Mouse (Mus musculus) lung, adult 2 months (tissue): ENCODE measurements around the gene Arhgap23. TPM values are rescaled to one million over a fixed set of nuclear protein-coding genes. Genes with fewer than 3 reads are reported as not detected.

ENCODE experiments used
- DNase-seq: peaks from one replicate; pipeline ENCODE4 v3.0.0; 2022
- H3K4me1 ChIP-seq: fragments of 200-500 bp; 2 replicates; pipeline ENCODE4 v1.6.1; 2011; ENCODE audit warnings: low read length; ENCODE audit not compliant: control insufficient read depth, insufficient read depth
- H3K4me3 ChIP-seq: fragments of 200-500 bp; replicated peaks from 2 replicates; pipeline ENCODE3; 2011; ENCODE audit warnings: low read depth, mild to moderate bottlenecking, control low read depth, low read length; ENCODE audit errors: extremely low read depth
- CTCF ChIP-seq: fragments of 200-500 bp; IDR thresholded peaks from 2 replicates; pipeline ENCODE4 v1.5.1; 2011; ENCODE audit warnings: mild to moderate bottlenecking, low read length, control low read depth; ENCODE audit not compliant: insufficient read depth
- POLR2A ChIP-seq: fragments of 200-500 bp; IDR thresholded peaks from 2 replicates; pipeline ENCODE4 v1.6.1; 2011; ENCODE audit warnings: low read depth, mild to moderate bottlenecking, control low read depth, low read length, borderline replicate concordance; ENCODE audit errors: extremely low read depth
- WGBS: fragments of 180-500 bp; shearing (Covaris S2); methylation state at CpG from one replicate; pipeline ENCODE4 v1.1.7; 2018; 5-methylcytosine and 5-hydroxymethylcytosine counted together
- polyA plus RNA-seq: library from polyadenylated mRNA; depleted of rRNA; stranded (reverse); fragments of >200 nt; gene quantifications from 2 replicates; pipeline ENCODE4 v1.2.3, GENCODE M21; 2012

Arhgap23 gene
- polyA plus RNA-seq, 1 experiment = 74.3 TPM

GRCm38 (mm10) chr11:97387811-97388210 is 27.5 kb upstream of the Arhgap23 start:
- Histone ChIP-seq H3K4me1 (no peaks in the 10 kb centered on the region), H3K4me3 (no peak overlapping the region)
- no peak for DNase-seq
- WGBS = 92% methylated on average over 2 of the region's 2 CpGs
- TF ChIP-seq POLR2A (no peak), CTCF (no peak)

- Histone ChIP-seq H3K4me3 (no peak overlapping the region), H3K4me1 (no peaks in the 10 kb centered on the region)
- no peak for DNase-seq
- no peak for TF ChIP-seq CTCF
- no peak for TF ChIP-seq POLR2A
- WGBS = 76% methylated on average over 8 of the region's 8 CpGs
Measured at GRCm38 (mm10) chr11:97389127-97389526, 26.2 kb upstream of the Arhgap23 start.

GRCm38 (mm10) chr11:97393658-97394057 is 21.7 kb upstream of the Arhgap23 start:
- no peak for TF ChIP-seq CTCF
- H3K4me3 ChIP-seq = no peak overlapping the region
- no peak for DNase-seq
- 66% methylated on average over 11 of the region's 11 CpGs for WGBS
- no peaks in the 10 kb centered on the region for H3K4me1 ChIP-seq

GRCm38 (mm10) chr11:97394146-97394545 is 21.2 kb upstream of the Arhgap23 start:
- Histone ChIP-seq H3K4me1 (no peaks in the 10 kb centered on the region), H3K4me3 (no peak overlapping the region)
- TF ChIP-seq CTCF (no peak), POLR2A (no peak)
- no peak for DNase-seq
- 59% methylated on average over 11 of the region's 11 CpGs for WGBS

GRCm38 (mm10) chr11:97398506-97398905 is 16.8 kb upstream of the Arhgap23 start:
- Histone ChIP-seq H3K4me1 (no peaks in the 10 kb centered on the region), H3K4me3 (no peak overlapping the region)
- no peak for TF ChIP-seq CTCF
- no peak for TF ChIP-seq POLR2A
- no peak for DNase-seq
- WGBS = 65% methylated on average over 2 of the region's 2 CpGs

GRCm38 (mm10) chr11:97399958-97400710 is 15.2 kb upstream of the Arhgap23 start:
- 2% methylated on average over 23 of the region's 23 CpGs for WGBS
- Histone ChIP-seq H3K4me1 (peaks cover 5% of the 10 kb centered on the region), H3K4me3 (peak overlapping the region; percentile 36)
- TF ChIP-seq POLR2A (no peak), CTCF (peak; percentile 98)
- peak; percentile 77 for DNase-seq

- DNase-seq = no peak
- WGBS = 22% methylated on average over 6 of the region's 6 CpGs
Measured at GRCm38 (mm10) chr11:97401082-97401481, 14.3 kb upstream of the Arhgap23 start.

GRCm38 (mm10) chr11:97401686-97402435 is 13.5 kb upstream of the Arhgap23 start:
- peaks cover 7% of the 10 kb centered on the region for H3K4me1 ChIP-seq
- no peak for TF ChIP-seq CTCF
- no peak for TF ChIP-seq POLR2A
- H3K4me3 ChIP-seq = no peak overlapping the region
- 57% methylated on average over 3 of the region's 3 CpGs for WGBS
- no peak for DNase-seq

More at GRCm38 (mm10) chr11:97401082-97401481, 14.3 kb upstream of the Arhgap23 start:
- Histone ChIP-seq H3K4me1 (peaks cover 7% of the 10 kb centered on the region), H3K4me3 (no peak overlapping the region)
- no peak for TF ChIP-seq CTCF
- no peak for TF ChIP-seq POLR2A

- H3K4me3 ChIP-seq = no peak overlapping the region
- peaks cover 7% of the 10 kb centered on the region for H3K4me1 ChIP-seq
- no peak for TF ChIP-seq CTCF
- TF ChIP-seq POLR2A = no peak
- DNase-seq = no peak
- WGBS = 55% methylated on average over 2 of the region's 2 CpGs
Measured at GRCm38 (mm10) chr11:97402746-97403145, 12.6 kb upstream of the Arhgap23 start.

- peaks cover 7% of the 10 kb centered on the region for H3K4me1 ChIP-seq
- no peak for DNase-seq
- WGBS = 48% methylated on average over 8 of the region's 8 CpGs
- TF ChIP-seq POLR2A (no peak), CTCF (no peak)
- H3K4me3 ChIP-seq = no peak overlapping the region
Measured at GRCm38 (mm10) chr11:97403614-97404183, 11.6 kb upstream of the Arhgap23 start.
